Mouse (Mus musculus) gastrocnemius, postnatal 14 days (tissue): ENCODE results near the gene Tnfsf13. TPM values are rescaled to one million over a fixed set of nuclear protein-coding genes. Genes with fewer than 3 reads are reported as not detected.
A peak's percentile ranks its signal among the peaks of the same experiment; 100 is the strongest.

Experiments used
- DNase-seq: peaks from one replicate; pipeline ENCODE4 v3.0.0; 2021; ENCODE audit warnings: mixed read lengths
- intact Hi-C: fragments of 180-260 bp; cut with DNase I; formaldehyde crosslinking; loops from one replicate; pipeline ENCODE4 v1.15.1; 2025; ENCODE audit warnings: low total_unique reads
- total RNA-seq, 2 experiments: library from RNA; stranded (reverse); gene quantifications; 2 replicates each; pipeline ENCODE4 v1.2.3; 2021

Gene Tnfsf13
- total RNA-seq, 2 experiments from 2014 or later = 1.3 to 1.8 TPM

GRCm38 (mm10) chr11:69682840-69683533 is 2.6 kb downstream of the Tnfsf13 start:
- intact Hi-C loops = no loop called here
- peak; percentile 84 for DNase-seq

DNA sequence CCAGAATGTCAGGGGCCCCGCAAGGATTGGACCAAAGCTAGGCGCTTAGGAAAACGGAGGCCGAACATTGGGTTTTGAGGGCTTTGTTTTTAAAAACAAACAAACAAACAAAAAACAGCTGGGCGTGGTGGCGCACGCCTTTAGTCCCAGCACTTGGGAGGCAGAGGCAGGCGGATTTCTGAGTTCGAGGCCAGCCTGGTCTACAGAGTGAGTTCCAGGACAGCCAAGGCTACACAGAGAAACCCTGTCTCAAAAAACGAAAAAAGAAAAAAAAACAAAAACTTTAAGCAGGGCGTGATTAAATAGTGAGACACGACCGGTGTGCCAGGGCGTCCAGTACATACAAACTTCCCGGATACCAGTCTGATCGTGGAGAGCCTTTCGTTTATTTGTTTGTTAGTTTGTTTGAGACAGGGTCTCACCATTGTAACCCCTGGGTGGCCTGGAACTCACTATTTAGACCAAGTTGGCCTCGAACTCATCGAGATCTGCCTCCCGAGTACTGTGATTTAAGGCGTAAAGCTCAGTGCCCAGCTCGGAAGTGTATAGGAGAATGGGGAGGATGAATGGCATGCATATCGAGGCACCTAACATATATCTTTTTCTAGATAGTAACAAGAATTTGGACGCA is 3.3 kb downstream of the Tnfsf13 start:
- intact Hi-C loops = no loop called here

DNA sequence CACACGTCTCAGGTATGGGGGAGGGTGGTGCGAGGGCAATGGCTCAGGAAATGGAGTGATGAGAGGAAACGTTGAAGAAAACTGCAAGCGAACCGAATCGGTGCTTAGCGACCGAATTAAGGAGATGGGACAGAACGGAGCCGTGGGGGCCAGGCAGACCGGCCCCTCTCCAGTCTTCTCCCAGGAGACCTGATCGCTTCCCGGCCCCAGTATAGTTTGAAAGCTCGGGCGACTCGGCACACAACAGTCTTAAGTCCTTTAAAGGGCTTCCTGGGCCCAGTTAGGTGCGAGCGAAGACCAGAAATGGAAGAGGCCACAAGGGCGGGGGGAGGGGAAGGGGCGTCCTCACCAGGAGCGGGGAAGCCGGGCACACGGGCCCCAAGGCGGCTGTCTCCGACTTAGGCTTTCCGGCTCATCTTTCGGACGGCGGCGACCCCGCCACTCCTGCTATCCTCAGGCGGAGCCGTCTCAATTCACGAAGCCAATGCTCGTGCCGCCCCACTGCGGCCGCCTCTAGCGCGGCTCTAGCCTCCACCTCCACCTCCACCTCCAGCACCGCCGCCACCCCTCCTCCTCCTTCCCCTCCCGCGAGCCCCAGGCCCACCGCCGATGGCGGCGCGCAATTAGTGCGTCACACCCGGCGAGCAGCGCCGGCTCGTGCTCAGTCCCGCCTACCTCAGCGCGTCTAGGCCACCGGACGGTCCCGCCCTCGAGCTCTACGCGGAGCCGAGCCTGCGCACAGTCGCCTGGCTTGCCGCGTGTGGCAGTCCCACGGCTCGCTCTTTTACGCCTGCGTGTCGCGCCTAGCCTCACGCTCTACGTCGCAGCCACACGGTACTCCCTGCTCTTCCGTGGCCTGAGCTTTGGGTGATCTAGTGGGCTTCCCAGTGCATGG is 4.0 kb downstream of the Tnfsf13 start, which contains the start of gene Senp3:
Gene Senp3, minus strand, starts transcription at position 771 of the 895 bp plus-strand sequence.
- peak; percentile 98 for DNase-seq
- intact Hi-C loops = no loop called here

More for the DNA sequence above, 3.3 kb downstream of the Tnfsf13 start:
- DNase-seq = no peak

DNA sequence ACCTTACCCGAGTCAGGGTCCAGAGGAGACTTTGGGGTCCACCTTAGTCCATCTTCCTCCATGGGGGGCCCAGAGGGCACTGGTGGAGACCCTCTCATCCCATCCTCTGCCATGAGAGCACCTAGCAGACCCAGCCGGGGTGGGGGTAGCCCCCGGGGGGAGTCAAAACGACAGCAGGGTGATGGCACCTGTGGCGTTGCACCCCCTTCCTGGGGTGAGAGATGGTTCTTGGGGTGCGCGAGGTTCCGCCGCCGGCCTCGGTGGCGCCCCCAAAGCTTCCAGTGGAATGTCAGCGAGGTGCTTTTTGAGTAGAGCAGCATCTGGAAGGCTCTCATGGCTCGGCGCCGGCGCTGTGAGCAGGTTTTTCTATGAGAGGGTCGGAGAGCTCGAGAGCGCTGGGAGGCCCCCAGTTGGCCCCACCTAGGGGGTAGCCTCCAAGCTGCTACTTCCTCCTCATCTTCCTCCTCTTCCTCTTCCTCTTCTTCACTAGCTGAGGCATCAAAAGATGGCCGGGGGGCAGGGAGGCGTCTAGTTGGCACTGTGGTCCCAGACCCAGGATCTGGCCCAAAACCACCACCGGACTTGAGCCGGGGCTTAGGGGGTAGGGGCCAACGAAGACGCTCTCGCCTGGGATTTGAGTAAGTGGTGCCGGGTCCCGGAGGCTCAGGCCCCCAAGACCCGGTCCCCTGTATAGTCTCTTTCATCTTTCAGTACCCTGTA is 5.3 kb downstream of the Tnfsf13 start:
- intact Hi-C loops = no loop called here
- no peak for DNase-seq

DNA sequence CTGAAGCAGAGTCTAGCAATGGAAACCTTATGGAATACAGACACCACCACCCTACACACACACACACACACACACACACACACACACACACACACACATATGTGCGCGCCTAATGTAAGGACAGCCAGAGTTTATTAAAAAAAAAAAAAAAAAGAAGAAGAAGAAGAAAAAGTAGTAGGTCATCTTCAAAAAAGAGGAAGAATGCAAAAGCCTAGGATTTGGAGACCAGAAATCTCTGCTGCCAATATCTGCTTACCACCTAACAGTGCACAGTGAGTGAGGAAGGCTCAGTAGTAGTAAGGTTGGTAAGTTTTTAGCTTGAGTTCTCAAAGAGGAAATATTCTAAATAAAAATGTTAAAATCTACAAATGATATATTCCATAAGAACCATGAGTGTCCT is 6.4 kb downstream of the Tnfsf13 start:
- intact Hi-C loops = no loop called here
- no peak for DNase-seq

GRCm38 (mm10) chr11:69672211-69672706 is 13.3 kb downstream of the Tnfsf13 start, which contains the start of gene Eif4a1:
Gene Eif4a1 (minus strand): TSS chr11:69672423.
- peak; percentile 99 for DNase-seq
- intact Hi-C loops = no loop called here

- intact Hi-C loops = no loop called here
These were observed 13.9 kb downstream of the Tnfsf13 start for GRCm38 (mm10) chr11:69671726-69672124.

DNA sequence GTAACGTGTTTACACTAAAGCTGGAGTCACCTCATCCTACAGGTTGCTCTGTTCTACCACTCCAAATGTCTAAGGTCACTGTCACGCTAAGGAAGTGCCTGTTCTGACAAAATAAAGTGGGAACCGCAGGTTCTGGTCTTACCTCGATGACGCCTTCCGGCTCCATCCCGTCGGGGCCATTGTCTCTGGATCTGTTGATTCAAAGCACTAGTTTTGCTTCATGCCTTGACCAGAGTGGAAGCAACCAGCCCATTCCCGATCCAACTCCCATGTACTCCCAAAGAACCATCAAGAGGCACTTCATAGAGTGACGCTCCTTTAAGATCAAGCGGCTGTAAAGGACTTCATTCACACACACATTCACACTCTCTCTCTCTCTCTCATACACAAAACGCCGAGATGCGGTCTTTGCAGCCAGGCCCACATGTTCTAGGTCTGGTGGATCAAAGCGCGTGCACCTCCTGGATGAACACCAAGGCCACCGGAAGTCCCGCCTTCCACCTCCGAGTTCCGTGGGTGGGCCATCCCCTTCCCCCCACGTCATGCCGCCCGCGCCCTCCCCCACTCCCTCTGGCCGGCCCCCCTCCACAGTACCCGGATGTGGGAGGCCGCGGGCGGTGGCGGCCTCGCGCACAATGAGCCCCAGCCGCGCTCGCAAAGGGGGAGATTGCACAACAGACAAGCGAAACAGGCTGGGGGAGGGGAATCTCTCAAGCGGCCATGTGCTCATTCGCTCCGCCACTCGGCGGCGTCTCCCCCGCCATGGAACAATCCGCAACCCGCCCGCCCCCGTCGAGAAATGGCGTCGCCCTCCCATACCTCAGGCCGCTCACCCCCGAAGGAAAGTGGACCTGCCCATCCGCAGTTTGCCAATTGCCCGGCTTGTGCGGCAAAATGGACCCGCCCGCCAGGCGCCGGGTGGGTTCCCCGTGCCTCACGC is 14.5 kb downstream of the Tnfsf13 start:
- peak; percentile 97 for DNase-seq
- intact Hi-C loops = no loop called here

More at GRCm38 (mm10) chr11:69671726-69672124, 13.9 kb downstream of the Tnfsf13 start:
- no peak for DNase-seq

- intact Hi-C loops = loop anchor here (5.0 kb wide), 1 partner anchor 39 kb away; no protein-coding TSS in a partner anchor
- no peak for DNase-seq
These were observed 18.9 kb downstream of the Tnfsf13 start for GRCm38 (mm10) chr11:69666665-69667005.

GRCm38 (mm10) chr11:69665961-69666664 is 19.5 kb downstream of the Tnfsf13 start, which contains the start of gene Cd68:
Gene Cd68 (minus strand): TSS chr11:69666153.
- intact Hi-C loops = loop anchor here (5.0 kb wide), 1 partner anchor 39 kb away; no protein-coding TSS in a partner anchor
- DNase-seq = no peak

DNA sequence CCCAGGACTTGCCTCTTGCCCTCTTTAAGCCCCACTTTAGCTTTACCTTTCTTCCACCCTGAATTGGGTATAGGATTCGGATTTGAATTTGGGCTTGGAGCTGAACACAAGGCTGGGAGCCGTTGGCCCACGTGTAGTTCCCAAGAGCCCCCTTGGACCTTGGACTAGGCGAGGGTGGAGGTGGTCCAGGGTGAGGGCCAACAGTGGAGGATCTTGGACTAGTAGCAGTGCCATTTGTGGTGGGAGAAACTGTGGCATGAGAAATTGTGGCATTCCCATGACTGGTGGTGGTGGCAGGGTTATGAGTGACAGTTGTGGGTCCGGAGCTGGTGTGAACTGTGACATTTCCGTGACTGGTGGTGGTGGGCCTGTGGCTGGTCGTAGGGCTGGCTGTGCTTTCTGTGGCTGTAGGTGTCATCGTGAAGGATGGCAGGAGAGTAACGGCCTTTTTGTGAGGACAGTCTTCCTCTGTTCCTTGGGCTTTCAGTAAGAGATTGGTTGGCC is 20.1 kb downstream of the Tnfsf13 start:
- no peak for DNase-seq
- intact Hi-C loops = loop anchor here (5.0 kb wide), 1 partner anchor 38 kb away; no protein-coding TSS in a partner anchor

GRCm38 (mm10) chr11:69664841-69665240 is 20.7 kb downstream of the Tnfsf13 start:
- DNase-seq = no peak
- intact Hi-C loops = loop anchor here (5.0 kb wide), 1 partner anchor 38 kb away; no protein-coding TSS in a partner anchor

DNA sequence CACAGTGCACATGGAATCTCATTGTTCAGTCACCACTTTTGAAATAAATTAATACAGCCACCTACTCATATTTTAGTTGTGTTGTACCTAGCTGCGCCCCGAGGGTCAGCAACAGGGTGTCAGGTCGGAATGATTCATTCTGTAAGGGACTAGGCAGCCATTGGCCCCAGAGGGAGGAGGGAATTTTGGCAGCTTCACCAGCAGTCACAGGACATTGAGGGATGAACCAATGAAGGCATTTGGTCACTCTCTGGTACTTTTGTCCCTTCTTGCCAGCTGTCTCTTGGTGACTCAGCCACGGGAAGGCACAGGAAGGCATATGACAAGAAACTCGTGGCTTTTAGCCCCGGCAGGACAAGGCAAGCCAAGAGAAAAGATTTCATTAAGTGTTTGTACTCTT is 21.8 kb downstream of the Tnfsf13 start:
- DNase-seq = no peak
- intact Hi-C loops = no loop called here

- intact Hi-C loops = no loop called here
- no peak for DNase-seq
These were observed 22.5 kb downstream of the Tnfsf13 start for GRCm38 (mm10) chr11:69662967-69663671.

DNA sequence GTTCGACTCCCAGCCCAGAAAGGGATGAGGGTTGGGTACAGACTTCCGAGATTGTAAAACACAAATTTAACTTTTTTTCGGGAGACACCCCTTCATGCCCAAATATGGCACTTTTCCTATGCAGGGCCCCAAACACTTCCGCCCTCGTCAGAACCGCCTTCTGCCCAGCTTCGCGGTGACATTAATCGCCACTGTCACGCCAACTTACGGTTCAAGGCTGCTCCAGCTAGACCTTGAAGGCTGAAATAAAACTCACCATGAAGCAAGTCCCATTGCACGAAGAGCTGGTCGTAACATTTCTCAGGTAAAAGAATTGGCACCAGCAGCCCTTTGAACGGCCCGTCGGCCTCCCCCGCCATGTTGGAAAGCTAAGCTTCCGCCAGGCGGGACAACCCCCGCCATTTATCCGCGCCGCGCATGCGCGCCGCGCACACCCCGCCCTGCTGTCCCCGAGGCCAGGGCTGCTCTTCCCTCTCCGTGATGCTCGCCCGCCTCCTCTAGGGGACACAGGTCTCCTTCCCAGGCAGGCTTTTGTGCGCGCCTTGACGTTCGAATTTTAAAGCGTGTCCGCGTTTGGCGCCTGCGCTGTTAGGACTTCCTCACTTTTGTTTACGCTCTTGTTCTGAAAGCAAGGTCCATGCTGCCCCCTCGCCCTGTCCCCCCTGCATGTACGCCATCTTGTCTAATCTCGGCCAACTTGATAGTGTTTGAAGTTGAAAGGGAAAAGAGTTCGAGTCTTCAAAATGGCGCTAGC is 23.2 kb downstream of the Tnfsf13 start, which contains the start of gene Mpdu1:
Gene Mpdu1, minus strand, starts transcription at position 430 of the 754 bp plus-strand sequence.
- peak; percentile 94 for DNase-seq
- intact Hi-C loops = no loop called here
